Mouse (Mus musculus) forebrain, postnatal 0 days (tissue): ENCODE results near the gene Olig1. TPM values are rescaled to one million over a fixed set of nuclear protein-coding genes. Genes with fewer than 3 reads are reported as not detected.

Experiments used
- ATAC-seq: fragments of 200-750 bp; cut with Nextera tagmentation; 2 replicates; pipeline ENCODE4 v1.8.0; 2017; ENCODE audit warnings: mild to moderate bottlenecking, moderate library complexity
- DNase-seq: peaks from one replicate; pipeline ENCODE4 v3.0.0-alpha.2; 2015
- H3K27ac ChIP-seq: fragments of 300-500 bp; sonication (generic); 2 replicates; pipeline ENCODE4 v1.5.1; 2014; ENCODE audit warnings: low read depth, mild to moderate bottlenecking, antibody characterized with exemption, low read length, moderate library complexity, mixed read lengths
- H3K27me3 ChIP-seq: fragments of 300-500 bp; sonication (generic); 2 replicates; pipeline ENCODE4 v1.6.1; 2014; ENCODE audit warnings: mild to moderate bottlenecking, low read length, mixed read lengths; ENCODE audit not compliant: insufficient read depth
- H3K36me3 ChIP-seq: fragments of 300-500 bp; sonication (generic); 2 replicates; pipeline ENCODE4 v1.6.1; 2014; ENCODE audit warnings: mild to moderate bottlenecking, moderate library complexity; ENCODE audit not compliant: insufficient read depth
- H3K4me1 ChIP-seq: fragments of 300-500 bp; sonication (generic); 2 replicates; pipeline ENCODE4 v1.6.1; 2014; ENCODE audit warnings: antibody characterized with exemption; ENCODE audit not compliant: insufficient read depth
- H3K4me2 ChIP-seq: fragments of 300-500 bp; sonication (generic); 2 replicates; pipeline ENCODE4 v1.6.1; 2014; ENCODE audit warnings: low read depth, mild to moderate bottlenecking, moderate library complexity
- H3K4me3 ChIP-seq: fragments of 300-500 bp; sonication (generic); 2 replicates; pipeline ENCODE4 v1.5.1; 2014; ENCODE audit warnings: low read depth, low read length, mixed read lengths
- H3K9ac ChIP-seq: fragments of 300-500 bp; sonication (generic); 2 replicates; pipeline ENCODE4 v1.6.1; 2014; ENCODE audit warnings: mild to moderate bottlenecking
- H3K9me3 ChIP-seq: fragments of 300-500 bp; sonication (generic); 2 replicates; pipeline ENCODE4 v1.6.1; 2016; ENCODE audit warnings: low read length
- CTCF ChIP-seq: sonication (generic); IDR thresholded peaks from 2 replicates; pipeline ENCODE4 v1.5.1; 2016; ENCODE audit warnings: antibody characterized with exemption, control low read depth, low read depth
- WGBS: fragments of 180-500 bp; shearing (Covaris S2); extraction: QIAGEN DNeasy Blood & Tissue Kit; methylation state at CpG from one replicate; pipeline ENCODE4 v1.1.7; 2014; 5-methylcytosine and 5-hydroxymethylcytosine counted together
- polyA plus RNA-seq: library from polyadenylated mRNA; unstranded; fragments of >200 nt; fragmentation: Nextera tagmentation; extraction: Ambion mirVana; gene quantifications from 2 replicates; pipeline ENCODE4 v1.2.1, GENCODE M21; 2015
- total RNA-seq: library from RNA; depleted of rRNA; stranded (reverse); fragments of >200 nt; gene quantifications from 2 replicates; pipeline ENCODE4 v1.2.3, GENCODE M21; 2014

Gene Olig1
- total and polyA plus RNA-seq, 2 experiments from 2014 or later: 103 to 138 TPM

- Histone ChIP-seq H3K27me3 (peaks cover 52% of the 10 kb centered on the region), H3K9ac (peak within 1 kb of the TSS; percentile 40), H3K4me1 (no peaks in the 10 kb centered on the region; the same call in 1 of the 2 replicates), H3K4me2 (peak within 1 kb of the TSS; percentile 49), H3K4me3 (peak within 1 kb of the TSS; percentile 31), H3K27ac (peak within 1 kb of the TSS; percentile 52), H3K9me3 (no peaks in the 10 kb centered on the region), H3K36me3 (no peaks in the 10 kb centered on the region)
- peak; percentile 85 for ATAC-seq
- no peak for TF ChIP-seq CTCF
- peak; percentile 80 for DNase-seq
- under 1% methylated on average over 53 of the region's 53 CpGs for WGBS
Observed at GRCm38 (mm10) chr16:91225233-91226037, 44.1 kb upstream of the Olig1 start, which contains the start of gene Olig2. Olig2 (plus strand) TSS chr16:91225457.

GRCm38 (mm10) chr16:91226038-91226882, 43.3 kb upstream of the Olig1 start:
- DNase-seq: peak; percentile 38
- WGBS: 2% methylated on average over 60 of the region's 60 CpGs
- peak overlapping the region; percentile 52; the same call in 1 of the 2 replicates for H3K27ac ChIP-seq

GRCm38 (mm10) chr16:91226883-91227759, 42.5 kb upstream of the Olig1 start:
- DNase-seq (no peak), ATAC-seq (no peak)
- H3K36me3 ChIP-seq: no peaks in the 10 kb centered on the region

More at GRCm38 (mm10) chr16:91226038-91226882, 43.3 kb upstream of the Olig1 start:
- Histone ChIP-seq H3K27me3 (peaks cover 52% of the 10 kb centered on the region), H3K9ac (peak overlapping the region; percentile 40), H3K4me3 (peak overlapping the region; percentile 31), H3K4me1 (no peaks in the 10 kb centered on the region; the same call in 1 of the 2 replicates), H3K4me2 (peak overlapping the region; percentile 49), H3K36me3 (no peaks in the 10 kb centered on the region), H3K9me3 (no peaks in the 10 kb centered on the region)
- ATAC-seq: no peak
- TF ChIP-seq CTCF: no peak

DNA sequence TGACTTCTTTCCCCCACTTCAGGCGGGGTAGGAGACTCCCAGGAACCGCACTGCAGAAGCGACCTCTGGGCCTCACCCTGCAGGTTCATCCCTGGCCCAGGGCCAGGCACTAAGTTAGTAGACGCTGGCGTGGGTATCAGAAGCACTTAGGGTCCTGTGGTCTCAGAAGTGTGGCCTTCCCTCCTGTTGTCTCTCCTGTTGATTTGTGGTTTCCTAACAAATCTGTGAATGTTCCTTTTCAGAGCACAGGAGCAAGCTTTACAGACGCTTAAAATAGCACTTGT, 41.9 kb upstream of the Olig1 start:
- no peak overlapping the region for H3K27ac ChIP-seq
- peak overlapping the region; percentile 31 for H3K4me3 ChIP-seq
- H3K27me3 ChIP-seq: peaks cover 57% of the 10 kb centered on the region
- DNase-seq (no peak), ATAC-seq (no peak)
- no peaks in the 10 kb centered on the region for H3K36me3 ChIP-seq
- no peaks in the 10 kb centered on the region; the same call in 1 of the 2 replicates for H3K4me1 ChIP-seq
- H3K9ac ChIP-seq: peak overlapping the region; percentile 35; the same call in 1 of the 2 replicates
- 5% methylated on average over 6 of the region's 6 CpGs for WGBS
- no peaks in the 10 kb centered on the region for H3K9me3 ChIP-seq
- H3K4me2 ChIP-seq: peak overlapping the region; percentile 49; the same call in 1 of the 2 replicates
- no peak for TF ChIP-seq CTCF

More at GRCm38 (mm10) chr16:91226883-91227759, 42.5 kb upstream of the Olig1 start:
- Histone ChIP-seq H3K4me3 (peak overlapping the region; percentile 31), H3K9me3 (no peaks in the 10 kb centered on the region), H3K4me1 (no peaks in the 10 kb centered on the region; the same call in 1 of the 2 replicates), H3K27me3 (peaks cover 52% of the 10 kb centered on the region), H3K27ac (no peak overlapping the region), H3K9ac (peak overlapping the region; percentile 35), H3K4me2 (peak overlapping the region; percentile 49)
- no peak for TF ChIP-seq CTCF
- WGBS: 1% methylated on average over 68 of the region's 85 CpGs

- peak; percentile 33 for DNase-seq
- H3K9ac ChIP-seq: peak overlapping the region; percentile 35; the same call in 1 of the 2 replicates
Observed at GRCm38 (mm10) chr16:91228238-91229071, 41.1 kb upstream of the Olig1 start.

More at GRCm38 (mm10) chr16:91228238-91229071, 41.1 kb upstream of the Olig1 start:
- WGBS: 8% methylated on average over 30 of the region's 30 CpGs
- Histone ChIP-seq H3K4me3 (peak overlapping the region; percentile 31), H3K27me3 (peaks cover 61% of the 10 kb centered on the region), H3K9me3 (no peaks in the 10 kb centered on the region), H3K36me3 (no peaks in the 10 kb centered on the region), H3K27ac (no peak overlapping the region), H3K4me1 (no peaks in the 10 kb centered on the region; the same call in 1 of the 2 replicates), H3K4me2 (peak overlapping the region; percentile 6)
- ATAC-seq: no peak
- TF ChIP-seq CTCF: no peak
